Mouse (Mus musculus) kidney, postnatal 25 days (tissue): ENCODE results near the gene B3gat3.

Experiments used
- DNase-seq, 2 experiments: peaks; one replicate each; pipeline ENCODE4 v3.0.0; 2021; ENCODE audit warnings: mixed read lengths in 2 of 2

The B3gat3 gene

GRCm38 (mm10) chr19:8944062-8944461 lies 23.9 kb downstream of the B3gat3 start:
- DNase-seq: peak in 1 of 2 experiments; percentile 57

- peak; percentile 89 to 90 for DNase-seq
Observed at GRCm38 (mm10) chr19:8944750-8945149, 24.6 kb downstream of the B3gat3 start.

- DNase-seq: no peak
Observed at GRCm38 (mm10) chr19:8945251-8945650, 25.1 kb downstream of the B3gat3 start.

- DNase-seq: no peak
Observed at GRCm38 (mm10) chr19:8946929-8947328, 26.8 kb downstream of the B3gat3 start.

- no peak for DNase-seq
Observed at GRCm38 (mm10) chr19:8950190-8950589, 30.0 kb downstream of the B3gat3 start.

- DNase-seq: no peak
Observed at GRCm38 (mm10) chr19:8952241-8952640, 32.1 kb downstream of the B3gat3 start.

GRCm38 (mm10) chr19:8953135-8954039 lies 33.2 kb downstream of the B3gat3 start, which contains the start of gene Tut1:
Tut1 (plus strand) TSS chr19:8953847.
- DNase-seq: peak; percentile 94 to 95

- no peak for DNase-seq
Observed at GRCm38 (mm10) chr19:8954171-8954570, 34.0 kb downstream of the B3gat3 start.

GRCm38 (mm10) chr19:8962256-8962655 lies 42.1 kb downstream of the B3gat3 start:
- DNase-seq: no peak

- DNase-seq: peak in 1 of 2 experiments; percentile 48
Observed at GRCm38 (mm10) chr19:8965075-8965474, 44.9 kb downstream of the B3gat3 start.

- peak in 1 of 2 experiments; percentile 55 for DNase-seq
Observed at GRCm38 (mm10) chr19:8965771-8966170, 45.6 kb downstream of the B3gat3 start.

GRCm38 (mm10) chr19:8966198-8966589 lies 46.0 kb downstream of the B3gat3 start:
- peak in 1 of 2 experiments; percentile 51 for DNase-seq

- DNase-seq: peak; percentile 99 to 100
Observed at GRCm38 (mm10) chr19:8966590-8967372, 46.6 kb downstream of the B3gat3 start, which contains the start of gene Eef1g. Eef1g (plus strand) TSS chr19:8967041.

- DNase-seq: no peak
Observed at GRCm38 (mm10) chr19:8967373-8967743, 47.2 kb downstream of the B3gat3 start.

- DNase-seq: no peak
Observed at GRCm38 (mm10) chr19:8967893-8968292, 47.7 kb downstream of the B3gat3 start.

GRCm38 (mm10) chr19:8972491-8972890 lies 52.3 kb downstream of the B3gat3 start:
- peak in 1 of 2 experiments; percentile 63 for DNase-seq

- no peak for DNase-seq
Observed at GRCm38 (mm10) chr19:8974638-8975037, 54.5 kb downstream of the B3gat3 start.

GRCm38 (mm10) chr19:8975491-8975890 lies 55.3 kb downstream of the B3gat3 start:
- DNase-seq: no peak

- peak; percentile 67 to 68 for DNase-seq
Observed at GRCm38 (mm10) chr19:8976535-8976934, 56.4 kb downstream of the B3gat3 start.
